Mouse (Mus musculus) NIH3T3 (cell line): ENCODE measurements at regions not wholly inside any gene's neighbourhood (a gene's known extent, or its start where the extent isn't known, plus 50 kb on each side); places are given as distances from the start of the nearest gene placed in this dataset.
"Not testable (repeated sequence)": the region's sequence is repeated elsewhere in the genome, so short reads cannot be mapped to it uniquely, and the experiment has no call there.

ENCODE experiments used
- DNase-seq: peaks from one replicate; pipeline ENCODE4 v3.0.0-alpha.2; 2012; ENCODE audit warnings: low read depth

- DNase-seq = peak; percentile 67
Observed at GRCm38 (mm10) chr10:57000892-57001722, 485.1 kb upstream of the Hsf2 start.

- DNase-seq = no peak
Observed at GRCm38 (mm10) chr10:57001723-57002110, 484.5 kb upstream of the Hsf2 start.

GRCm38 (mm10) chr10:57037641-57038040 is 448.5 kb upstream of the Hsf2 start:
- no peak for DNase-seq

GRCm38 (mm10) chr10:57040201-57040600 is 446.0 kb upstream of the Hsf2 start:
- no peak for DNase-seq

- DNase-seq = no peak
Observed at GRCm38 (mm10) chr10:57046021-57046420, 440.2 kb upstream of the Hsf2 start.

GRCm38 (mm10) chr10:57046891-57047290 is 439.3 kb upstream of the Hsf2 start:
- no peak for DNase-seq

GRCm38 (mm10) chr10:57047719-57048118 is 438.5 kb upstream of the Hsf2 start:
- DNase-seq = no peak

- not testable (repeated sequence) for DNase-seq
Observed at GRCm38 (mm10) chr10:57053375-57053774, 432.8 kb upstream of the Hsf2 start.

GRCm38 (mm10) chr10:57090131-57090530 is 396.1 kb upstream of the Hsf2 start:
- no peak for DNase-seq

GRCm38 (mm10) chr10:57095920-57096319 is 390.3 kb upstream of the Hsf2 start:
- no peak for DNase-seq

- DNase-seq = no peak
Observed at GRCm38 (mm10) chr10:57113359-57113758, 372.8 kb upstream of the Hsf2 start.

- DNase-seq = no peak
Observed at GRCm38 (mm10) chr10:57114696-57115271, 371.4 kb upstream of the Hsf2 start.

GRCm38 (mm10) chr10:57121514-57121913 is 364.7 kb upstream of the Hsf2 start:
- no peak for DNase-seq

- no peak for DNase-seq
Observed at GRCm38 (mm10) chr10:57127185-57127584, 359.0 kb upstream of the Hsf2 start.

- no peak for DNase-seq
Observed at GRCm38 (mm10) chr10:57156426-57156825, 329.8 kb upstream of the Hsf2 start.

- DNase-seq = no peak
Observed at GRCm38 (mm10) chr10:57156912-57157311, 329.3 kb upstream of the Hsf2 start.

GRCm38 (mm10) chr10:57160546-57160945 is 325.6 kb upstream of the Hsf2 start:
- DNase-seq = no peak

GRCm38 (mm10) chr10:57163359-57163758 is 322.8 kb upstream of the Hsf2 start:
- DNase-seq = no peak

- DNase-seq = peak; percentile 50
Observed at GRCm38 (mm10) chr10:57183560-57183959, 302.6 kb upstream of the Hsf2 start.

- no peak for DNase-seq
Observed at GRCm38 (mm10) chr10:57210701-57211100, 275.5 kb upstream of the Hsf2 start.

GRCm38 (mm10) chr10:57231117-57231516 is 255.1 kb upstream of the Hsf2 start:
- peak; percentile 43 for DNase-seq

- no peak for DNase-seq
Observed at GRCm38 (mm10) chr10:57281220-57281619, 205.0 kb upstream of the Hsf2 start.

GRCm38 (mm10) chr10:57282896-57283295 is 203.3 kb upstream of the Hsf2 start:
- DNase-seq = no peak

- no peak for DNase-seq
Observed at GRCm38 (mm10) chr10:57291596-57291995, 194.6 kb upstream of the Hsf2 start.
